Mouse (Mus musculus) myocyte (in vitro differentiated cells): ENCODE data around the gene Taf10.

Experiments
- MAX ChIP-seq: IDR thresholded peaks from one replicate; pipeline ENCODE4 v1.6.1; 2011; ENCODE audit warnings: low read depth, mild to moderate bottlenecking, control low read depth
- MYOG ChIP-seq, 3 experiments: IDR thresholded peaks; one replicate each; pipeline ENCODE4 v1.6.1; 2011; ENCODE audit warnings: control low read depth in 2 of 3, low read depth in 2 of 3, mild to moderate bottlenecking in 2 of 3; ENCODE audit not compliant: insufficient read length in 2 of 3, control insufficient read depth in 1 of 3, insufficient read depth in 1 of 3
- POLR2A ChIP-seq: IDR thresholded peaks from one replicate; pipeline ENCODE4 v1.6.1; 2011; ENCODE audit warnings: low read depth, mild to moderate bottlenecking, control low read depth, moderate library complexity; ENCODE audit not compliant: insufficient read length
- POLR2AphosphoS2 ChIP-seq: IDR thresholded peaks from one replicate; pipeline ENCODE4 v1.6.1; 2011; ENCODE audit warnings: low read depth, control low read depth; ENCODE audit not compliant: insufficient read length
- TCF3 ChIP-seq: IDR thresholded peaks from one replicate; pipeline ENCODE4 v1.6.1; 2011; ENCODE audit warnings: low read depth, control low read depth; ENCODE audit not compliant: insufficient read length
- USF1 ChIP-seq: IDR thresholded peaks from one replicate; pipeline ENCODE4 v1.6.1; 2011; ENCODE audit warnings: low read depth, mild to moderate bottlenecking, control low read depth, moderate library complexity

- TF ChIP-seq MAX: no peak
- TF ChIP-seq POLR2A: no peak
- TF ChIP-seq TCF3: no peak
- TF ChIP-seq USF1: no peak
- no peak for TF ChIP-seq POLR2AphosphoS2
- TF ChIP-seq MYOG (IDR thresholded peaks at IDR 0.05; ENCODE audit: control insufficient read depth in 1 of 3, insufficient read depth in 1 of 3, insufficient read length in 2 of 3, low read depth in 2 of 3): no peak
Measured at GRCm38 (mm10) chr7:105764331-105764730, 20.2 kb upstream of the Taf10 start.
